Mouse (Mus musculus): Measurements from ENCODE around the gene Fam161b.

Fam161b gene

GRCm38 (mm10) chr12:84361555-84362489 lies at the start of gene Fam161b, which contains the start of gene Coq6:
Fam161b (minus strand) TSS chr12:84361833.
Coq6 (plus strand) TSS chr12:84361657.
- DNase-seq = peak; percentile 98 to 99

- peak; percentile 91 to 96 for DNase-seq
These were observed 47.3 kb upstream of the Fam161b start, which contains the start of the genes Entpd5 and Bbof1 for GRCm38 (mm10) chr12:84408819-84409507. Entpd5 (minus strand) TSS chr12:84409029. Bbof1 (plus strand) TSS chr12:84409071.

GRCm38 (mm10) chr12:84407874-84408818 lies 46.5 kb upstream of the Fam161b start:
- DNase-seq = peak; percentile 30 to 48

- no peak for DNase-seq
These were observed 45.6 kb upstream of the Fam161b start for GRCm38 (mm10) chr12:84407259-84407658.

DNA sequence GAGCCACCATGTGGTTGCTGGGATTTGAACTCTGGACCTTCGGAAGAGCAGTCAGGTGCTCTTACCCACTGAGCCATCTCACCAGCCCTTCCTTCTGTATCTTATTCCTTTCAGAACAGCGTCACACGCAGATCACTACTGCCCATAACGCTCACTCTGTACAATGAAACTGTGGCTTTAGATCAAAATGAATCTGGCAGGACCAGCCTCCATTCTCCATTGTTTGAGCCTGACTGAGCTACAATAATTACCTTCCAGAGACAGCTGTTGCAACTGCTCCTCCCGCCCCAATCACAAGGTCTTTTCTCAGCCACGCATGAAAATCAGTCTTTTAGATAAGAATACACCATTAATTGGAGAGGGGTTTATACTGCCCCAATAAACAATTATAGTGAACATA lies 42.9 kb upstream of the Fam161b start:
- no peak for DNase-seq

GRCm38 (mm10) chr12:84402923-84403322 lies 41.3 kb upstream of the Fam161b start:
- DNase-seq = peak; percentile 56 to 59

GRCm38 (mm10) chr12:84400653-84401052 lies 39.0 kb upstream of the Fam161b start:
- DNase-seq = peak; percentile 76 to 79

GRCm38 (mm10) chr12:84400068-84400467 lies 38.4 kb upstream of the Fam161b start:
- DNase-seq = no peak

DNA sequence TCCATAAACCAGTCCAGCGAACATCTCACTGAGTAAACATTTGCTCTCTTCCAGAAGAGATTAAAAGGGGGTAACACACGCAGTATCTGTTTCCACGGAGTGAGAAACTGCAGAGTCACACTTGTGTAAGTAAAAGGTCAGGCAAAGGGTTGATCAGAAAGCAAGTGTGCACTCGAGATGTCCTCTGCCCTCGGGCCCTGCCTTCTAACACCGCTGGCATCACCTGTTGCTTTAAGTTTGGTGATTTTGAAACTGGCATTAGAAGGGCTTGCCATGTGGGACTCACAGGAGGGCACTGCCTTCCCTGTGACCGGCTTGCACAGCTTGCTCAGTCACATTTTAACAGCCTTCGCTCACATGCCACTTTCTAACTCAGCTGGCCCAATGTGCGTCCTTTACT lies 38.0 kb upstream of the Fam161b start:
- DNase-seq = peak; percentile 61 to 76

- DNase-seq = no peak
These were observed 37.5 kb upstream of the Fam161b start for GRCm38 (mm10) chr12:84399135-84399534.

DNA sequence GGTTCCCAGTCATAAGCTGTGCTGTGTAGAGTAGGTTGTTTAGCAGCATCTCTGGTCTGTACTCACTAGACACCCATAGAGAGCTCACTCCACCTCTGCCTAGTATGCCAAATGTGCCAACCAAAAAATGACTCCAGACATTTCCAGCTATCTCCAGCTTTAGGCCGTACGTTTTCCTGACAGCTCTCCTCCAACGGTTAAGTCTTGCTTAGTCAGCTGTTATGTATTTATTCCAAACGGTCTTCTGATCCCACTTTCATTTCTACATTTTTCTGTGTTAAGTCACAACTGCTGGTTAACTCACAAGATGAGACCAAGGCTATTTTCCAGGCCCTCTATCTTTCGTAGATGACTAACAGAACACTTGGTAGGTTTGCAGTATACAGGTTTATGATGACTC lies 37.0 kb upstream of the Fam161b start:
- DNase-seq = no peak

DNA sequence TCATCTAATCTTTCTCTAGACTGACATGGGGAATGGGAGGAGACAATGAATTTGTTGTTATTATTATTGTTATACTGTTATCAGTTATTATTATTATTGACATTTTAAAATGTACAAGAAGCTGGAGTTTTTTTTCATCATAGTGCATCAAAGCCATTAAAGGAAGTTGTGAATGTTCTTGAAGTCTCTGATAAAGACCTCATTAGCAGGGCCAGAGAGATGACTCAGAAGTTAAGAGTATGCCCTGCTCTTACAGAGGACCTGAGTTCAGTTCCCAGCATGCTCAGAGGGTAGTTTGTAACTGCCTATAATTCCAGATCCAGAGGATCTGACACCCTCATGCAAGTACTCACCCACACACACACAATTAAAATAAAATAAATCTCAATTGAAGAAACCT lies 36.1 kb upstream of the Fam161b start:
- no peak for DNase-seq

DNA sequence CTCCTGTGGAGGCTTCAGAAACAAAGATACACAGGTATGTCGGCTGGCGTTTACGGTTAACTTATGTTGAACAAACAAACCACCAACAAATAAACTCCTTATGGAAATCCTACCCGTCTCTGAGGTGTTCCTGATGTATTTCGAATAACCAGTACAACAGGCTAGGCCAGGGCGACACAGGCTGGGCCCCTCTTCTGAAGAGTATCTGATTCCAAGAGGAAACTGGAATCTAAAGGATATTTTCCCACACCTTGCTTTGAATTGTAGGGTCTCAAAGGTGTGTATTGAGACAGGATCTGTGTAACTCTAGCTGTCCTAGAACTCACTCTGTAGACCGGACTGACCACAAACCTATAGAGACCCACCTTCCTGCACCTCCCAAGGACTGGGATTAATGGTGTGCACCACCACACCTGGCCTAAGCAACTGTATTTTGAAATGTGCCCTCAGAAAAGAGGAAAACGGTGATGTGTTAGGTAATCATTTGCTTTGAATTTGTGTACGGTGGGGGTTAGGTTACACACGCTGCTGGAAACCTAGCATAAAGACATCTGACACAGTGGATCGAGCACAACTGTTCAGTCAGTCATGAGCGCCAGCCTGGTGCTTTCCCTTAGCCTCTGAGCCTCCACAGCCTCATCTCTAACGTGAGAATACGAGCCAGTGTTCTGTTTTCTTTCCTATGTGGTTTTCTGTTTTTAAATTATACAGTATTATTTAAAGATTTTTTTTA lies 35.5 kb upstream of the Fam161b start:
- DNase-seq = no peak

GRCm38 (mm10) chr12:84393847-84394246 lies 32.2 kb upstream of the Fam161b start:
- DNase-seq = no peak

GRCm38 (mm10) chr12:84392681-84393080 lies 31.0 kb upstream of the Fam161b start:
- DNase-seq = no peak

DNA sequence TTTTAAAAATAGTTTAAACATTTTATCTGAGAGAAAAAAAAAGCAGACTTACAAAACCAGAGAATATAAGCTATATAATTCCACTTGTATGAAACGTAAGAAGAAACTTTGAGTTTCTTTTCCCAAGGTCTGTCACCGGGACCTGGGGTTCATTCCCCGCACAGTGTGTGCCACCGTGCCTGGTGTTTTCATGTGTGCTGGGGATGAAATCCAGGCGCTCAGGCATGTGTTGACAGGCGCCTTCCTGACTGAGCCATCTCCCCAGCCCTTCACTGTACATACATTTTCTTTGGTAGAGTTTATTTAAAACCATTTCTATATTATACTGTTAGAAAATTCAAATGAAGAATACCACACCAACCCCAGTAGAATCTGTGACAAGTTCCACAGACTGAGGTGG lies 28.7 kb upstream of the Fam161b start:
- no peak for DNase-seq

DNA sequence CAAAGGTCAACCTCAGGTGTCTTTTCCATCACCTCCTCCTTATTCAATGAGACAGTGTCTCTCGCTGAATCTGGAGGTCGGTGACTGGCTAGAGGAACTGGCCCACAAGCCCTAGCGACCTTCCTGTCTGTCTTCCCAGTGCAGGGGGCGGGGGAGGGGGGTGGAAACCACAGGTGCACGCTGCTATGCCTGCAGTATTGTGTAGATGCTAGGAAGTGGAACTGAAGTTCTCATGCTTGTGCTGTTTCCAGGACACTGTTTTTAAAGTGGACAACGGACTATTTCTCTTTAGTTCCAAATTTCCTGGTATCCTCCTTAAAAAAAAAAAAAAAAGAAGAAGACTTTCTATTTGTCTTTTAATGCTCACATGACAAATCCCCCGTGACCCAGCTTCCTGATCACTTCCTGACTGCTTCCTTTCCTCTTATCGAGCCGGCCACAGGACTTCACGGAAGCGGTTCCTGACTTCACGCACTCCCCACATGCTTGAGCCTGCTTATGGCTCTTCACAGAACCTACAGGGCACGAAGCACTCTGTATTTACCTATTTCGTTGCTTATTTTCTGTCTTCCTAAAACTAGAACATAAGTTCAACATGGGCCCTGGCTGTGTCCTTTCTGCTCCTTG lies 27.3 kb upstream of the Fam161b start:
- peak; percentile 26 to 33 for DNase-seq

- DNase-seq = peak; percentile 56 to 76
These were observed 26.5 kb upstream of the Fam161b start for GRCm38 (mm10) chr12:84388097-84388496.

DNA sequence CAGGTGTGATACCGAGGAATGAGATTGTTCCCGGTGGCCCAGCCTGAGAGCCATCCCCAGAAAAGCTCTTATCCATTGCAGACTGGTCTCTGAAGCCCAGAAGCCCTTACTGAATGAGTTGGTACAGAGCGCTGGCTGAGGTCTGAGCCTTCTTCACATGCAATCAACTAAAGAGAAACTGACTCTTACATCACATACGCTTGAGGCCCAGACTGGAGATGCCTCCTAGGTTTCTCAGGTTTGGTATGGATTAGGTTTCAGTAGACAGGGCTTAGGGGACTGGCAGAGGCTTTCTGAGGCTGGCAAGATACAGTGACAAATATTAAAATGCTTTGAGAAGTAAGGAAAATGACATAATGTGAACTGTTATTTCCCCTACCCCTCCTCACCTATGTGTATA lies 23.8 kb upstream of the Fam161b start:
- no peak for DNase-seq

- peak; percentile 85 to 92 for DNase-seq
These were observed 23.0 kb upstream of the Fam161b start for GRCm38 (mm10) chr12:84384644-84385081.

DNA sequence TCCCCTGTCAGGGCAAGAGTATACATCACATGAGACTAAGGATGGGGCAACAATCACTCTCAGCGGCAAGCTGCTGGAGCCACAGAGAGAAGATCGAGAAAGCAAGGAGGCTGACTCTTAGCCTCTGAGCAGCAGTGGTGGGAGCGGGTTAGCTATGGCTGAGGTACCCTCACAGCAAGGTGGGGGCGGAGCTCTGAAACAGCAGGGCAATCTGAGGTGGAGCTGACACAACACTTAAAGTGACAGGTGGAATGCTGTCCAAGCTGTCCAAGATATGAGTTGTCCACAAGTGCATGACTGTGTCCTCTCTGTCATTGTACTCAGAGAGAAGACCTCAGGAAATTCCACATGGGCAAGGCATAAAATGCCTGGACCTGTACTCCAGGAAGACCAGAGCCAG lies 20.7 kb upstream of the Fam161b start:
- DNase-seq = no peak
